Mouse (Mus musculus) left cerebral cortex, postnatal 4 days (tissue): ENCODE measurements at regions not wholly inside any gene's neighbourhood (a gene's known extent, or its start where the extent isn't known, plus 50 kb on each side); places are given as distances from the start of the nearest gene placed in this dataset.

Experiments
- DNase-seq: peaks from one replicate; pipeline ENCODE4 v3.0.0-alpha.2; 2022
- intact Hi-C: fragments of 180-260 bp; cut with DNase I; formaldehyde crosslinking; loops from one replicate; pipeline ENCODE4 v1.15.1; 2025

DNA sequence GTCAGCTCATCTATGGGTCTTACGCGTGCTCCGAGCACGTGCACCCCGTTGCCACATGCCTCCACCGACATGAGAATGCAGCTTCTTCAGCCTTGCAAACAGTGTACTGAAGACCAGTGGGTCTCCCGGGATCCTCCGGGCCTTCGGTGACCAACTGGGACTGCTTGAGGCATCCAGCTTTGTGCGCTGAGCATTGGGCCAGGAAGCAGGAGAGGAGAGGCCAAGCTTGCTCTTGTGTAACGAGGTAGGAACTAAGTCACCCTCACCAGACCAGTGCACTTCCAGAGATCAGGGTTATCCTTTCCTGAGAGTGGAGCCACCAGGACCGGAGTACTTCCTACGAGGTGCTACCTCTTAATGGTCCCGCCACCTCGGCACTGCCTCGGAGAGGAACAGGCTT is 154.6 kb upstream of the Haao start:
- DNase-seq = no peak
- intact Hi-C loops = no loop called here

DNA sequence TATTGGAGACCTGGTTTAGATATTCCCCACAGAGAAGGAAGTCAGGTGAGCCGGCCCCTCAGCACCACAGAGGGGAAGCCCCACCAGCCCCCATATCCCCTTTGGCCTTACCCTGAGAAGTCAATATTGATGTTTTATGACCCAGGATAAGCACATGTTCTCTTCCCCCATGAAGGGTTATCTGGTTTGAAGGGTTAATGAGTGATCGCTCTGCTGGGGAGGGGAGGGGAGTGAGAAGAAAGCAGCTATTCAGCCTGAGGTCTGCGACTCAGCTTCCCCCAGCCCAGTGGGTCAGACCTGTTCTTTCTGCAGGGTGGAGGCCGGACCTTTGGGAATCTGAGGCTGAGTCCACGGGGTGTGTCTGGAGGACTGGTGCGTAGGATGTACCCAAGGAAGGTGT is 152.4 kb upstream of the Haao start:
- DNase-seq = no peak
- intact Hi-C loops = no loop called here

DNA sequence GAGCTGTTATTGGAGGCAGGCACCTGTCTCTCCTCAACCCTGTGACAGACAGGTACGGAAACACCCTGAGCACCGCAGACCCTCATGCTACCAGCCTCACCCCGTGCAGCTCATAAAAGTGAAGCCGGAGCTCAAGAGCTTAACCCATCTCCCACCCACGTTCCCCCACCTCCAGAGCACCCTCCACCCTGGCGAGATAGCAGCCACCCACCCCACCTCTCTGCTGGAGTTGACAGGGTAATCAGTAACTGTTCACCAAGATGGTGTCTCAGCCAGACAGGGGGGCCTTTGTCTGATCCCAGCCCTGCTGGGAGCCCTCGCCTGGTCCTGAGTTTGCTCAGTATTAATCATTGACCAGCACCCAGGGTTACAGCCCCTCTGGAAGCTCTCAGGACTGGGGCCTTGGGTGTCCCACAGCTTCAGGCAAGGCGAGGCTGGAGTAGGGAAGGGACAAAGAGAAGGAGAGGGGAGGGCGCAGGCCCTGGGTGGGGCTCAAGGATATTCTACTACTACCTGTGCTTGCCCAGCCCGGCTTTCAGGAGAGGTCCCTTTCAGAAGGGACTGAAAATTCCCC is 151.3 kb upstream of the Haao start:
- intact Hi-C loops = no loop called here
- no peak for DNase-seq

DNA sequence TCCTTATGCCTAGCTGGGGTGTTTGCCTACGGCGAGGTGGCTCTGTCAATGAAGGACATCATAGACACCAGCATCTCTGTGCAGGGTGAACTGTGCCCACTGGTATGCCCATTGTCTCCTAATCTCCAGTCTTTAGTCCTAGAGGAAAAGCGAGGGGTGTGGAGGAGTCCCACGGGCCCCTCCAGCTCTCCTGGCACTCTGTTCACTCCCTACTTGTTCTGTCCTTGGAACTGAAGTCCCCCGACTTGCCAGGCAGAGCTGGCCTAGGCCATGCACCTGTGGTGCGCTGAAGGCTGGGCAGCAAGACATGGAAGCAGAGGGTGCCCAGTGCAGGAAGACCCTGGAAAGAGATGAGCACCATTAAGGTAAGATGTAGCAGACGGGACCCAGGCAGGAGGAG is 150.6 kb upstream of the Haao start:
- DNase-seq = no peak
- intact Hi-C loops = no loop called here

DNA sequence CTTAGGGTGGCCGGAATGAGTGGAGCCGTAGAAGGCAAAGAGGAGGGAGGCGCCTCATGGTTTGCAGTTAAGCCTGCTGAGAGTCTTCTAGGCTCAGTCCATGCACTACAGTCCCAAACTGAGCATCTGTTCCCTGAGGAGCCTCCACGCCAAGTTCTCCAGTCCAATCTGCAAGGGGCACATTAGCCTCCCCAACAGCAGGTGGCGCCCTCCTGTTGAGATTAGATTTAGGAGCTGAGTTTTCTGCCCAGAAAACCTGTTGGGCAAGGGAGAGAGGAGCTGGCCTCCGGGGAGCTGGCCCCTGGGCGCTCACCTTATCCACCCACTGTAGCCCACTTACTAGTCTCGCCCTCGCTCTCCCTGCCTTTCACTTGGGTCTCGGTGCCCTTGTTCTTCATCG is 150.0 kb upstream of the Haao start:
- intact Hi-C loops = no loop called here
- peak; percentile 62 for DNase-seq

DNA sequence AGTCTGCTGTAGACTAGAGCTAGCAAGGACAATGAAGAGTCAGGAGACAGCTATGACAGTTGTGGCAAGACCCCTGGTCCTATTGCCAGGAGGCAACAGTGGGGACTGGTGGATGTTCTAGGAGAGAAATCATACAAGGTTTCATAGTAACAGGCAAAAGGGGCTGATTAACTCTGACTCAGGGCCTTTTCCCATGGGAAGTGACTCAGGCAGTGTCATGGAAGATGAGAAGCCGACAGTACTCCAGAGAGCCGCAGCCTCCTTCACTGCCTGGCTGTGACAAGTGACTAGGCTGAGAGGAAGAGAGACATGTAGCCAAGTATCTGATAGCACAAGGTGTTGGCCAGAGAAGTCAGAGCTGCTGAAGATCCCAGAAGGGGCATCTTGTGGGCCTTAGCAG is 145.3 kb upstream of the Haao start:
- DNase-seq = no peak
- intact Hi-C loops = no loop called here

DNA sequence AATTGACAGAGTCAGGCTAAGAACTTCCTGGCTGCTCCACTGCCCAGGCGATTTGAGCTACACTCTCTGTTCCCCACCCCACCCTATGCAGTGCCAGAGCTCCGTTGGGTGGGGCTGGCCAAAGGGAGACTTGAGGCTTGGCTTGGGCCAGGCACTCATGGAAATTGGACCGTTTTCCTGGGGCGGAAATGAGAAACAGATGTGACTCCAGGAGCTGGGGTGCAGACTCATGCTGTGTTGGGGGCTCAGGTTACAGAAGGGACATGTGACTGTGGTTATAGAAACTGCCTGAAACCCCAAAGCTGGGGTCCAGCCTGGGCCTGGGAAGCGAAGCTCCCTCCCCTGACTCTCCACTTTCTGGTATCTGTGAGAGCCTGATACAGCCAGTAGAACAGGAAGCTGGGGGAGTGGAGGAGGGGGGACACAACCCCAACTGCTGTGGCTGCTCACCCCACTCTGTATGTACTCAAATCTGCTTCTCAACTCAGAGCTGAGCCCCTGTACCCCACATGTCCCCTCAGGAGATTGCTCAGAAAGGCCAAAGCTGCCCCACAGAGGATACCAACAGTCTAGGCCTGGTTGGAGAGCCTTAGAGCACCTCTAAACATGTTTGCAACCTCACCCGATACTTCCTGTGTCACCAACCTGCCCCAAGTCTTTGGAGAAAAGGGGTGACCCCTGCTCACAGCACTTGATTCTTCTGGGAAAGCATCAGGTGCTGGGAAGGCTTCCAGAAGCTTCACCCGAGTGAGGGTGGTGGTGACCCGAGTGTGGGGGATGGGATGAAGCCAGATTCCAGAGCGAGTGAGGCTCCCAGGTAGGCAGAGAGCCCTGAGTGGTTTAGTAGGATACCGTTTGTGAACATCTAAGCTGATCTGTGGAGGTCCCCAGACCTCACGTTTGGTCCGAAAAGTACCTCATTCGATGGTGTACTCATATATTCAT is 142.9 kb upstream of the Haao start:
- DNase-seq = no peak

DNA sequence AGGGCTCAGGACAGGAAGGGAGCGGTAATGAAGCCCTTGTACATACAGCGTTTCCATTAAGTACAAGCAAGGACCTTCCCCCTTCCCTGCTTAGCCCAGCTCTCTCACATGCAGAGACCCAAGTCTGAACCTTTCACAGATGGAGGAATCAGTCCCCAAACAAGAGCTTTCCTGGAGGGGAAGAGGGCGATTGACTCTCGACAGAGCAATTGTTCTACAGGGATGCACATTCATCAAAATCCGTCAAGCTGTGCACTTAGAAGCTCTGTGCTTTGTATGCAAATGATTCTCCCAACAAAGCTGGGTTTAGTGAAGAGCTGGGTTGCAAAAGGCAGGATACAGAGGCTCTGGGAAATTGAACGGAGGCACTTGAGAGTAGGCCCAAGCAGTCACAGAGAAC is 141.1 kb upstream of the Haao start:
- intact Hi-C loops = no loop called here
- no peak for DNase-seq

More for the DNA sequence above, 142.9 kb upstream of the Haao start:
- intact Hi-C loops = no loop called here

DNA sequence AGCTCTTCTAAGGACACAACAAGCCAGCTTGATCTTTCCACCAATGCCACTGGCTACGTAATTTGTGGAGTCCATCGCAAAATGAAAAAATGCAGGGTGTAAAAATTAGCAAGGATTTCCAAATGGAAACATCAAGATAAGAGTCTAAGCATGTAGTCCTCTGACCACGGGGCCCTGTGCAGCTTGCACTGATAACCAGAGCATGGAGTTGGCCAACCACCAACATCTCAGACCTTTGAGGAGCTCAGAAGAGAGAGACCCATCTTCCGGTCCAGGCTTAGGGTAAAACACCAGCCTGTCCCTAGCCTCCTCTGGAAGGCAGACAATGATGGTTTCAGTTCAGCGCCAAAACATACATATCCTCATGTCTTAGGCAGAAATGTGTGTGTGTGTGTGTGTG is 140.4 kb upstream of the Haao start:
- no peak for DNase-seq
- intact Hi-C loops = no loop called here

DNA sequence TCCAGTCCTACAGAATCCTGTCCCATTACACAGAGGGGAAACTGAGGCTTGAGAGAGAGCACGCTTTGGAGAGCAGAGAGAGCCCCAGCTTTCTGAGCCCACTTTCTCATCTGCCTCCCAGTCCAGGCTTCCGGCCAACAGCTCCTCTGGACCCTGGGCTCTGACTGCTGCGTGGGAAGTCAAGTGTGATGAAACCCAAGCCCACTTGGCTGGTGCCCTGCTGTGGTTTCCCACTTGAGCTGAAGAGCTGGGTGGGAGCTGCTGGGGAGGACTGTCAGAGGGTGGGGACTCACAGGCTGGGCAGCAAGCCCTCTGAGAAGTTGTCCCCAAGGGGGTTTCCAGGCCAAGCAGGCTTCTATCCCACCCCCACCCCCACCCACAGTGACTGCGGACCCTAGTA is 139.9 kb upstream of the Haao start:
- intact Hi-C loops = no loop called here
- no peak for DNase-seq

DNA sequence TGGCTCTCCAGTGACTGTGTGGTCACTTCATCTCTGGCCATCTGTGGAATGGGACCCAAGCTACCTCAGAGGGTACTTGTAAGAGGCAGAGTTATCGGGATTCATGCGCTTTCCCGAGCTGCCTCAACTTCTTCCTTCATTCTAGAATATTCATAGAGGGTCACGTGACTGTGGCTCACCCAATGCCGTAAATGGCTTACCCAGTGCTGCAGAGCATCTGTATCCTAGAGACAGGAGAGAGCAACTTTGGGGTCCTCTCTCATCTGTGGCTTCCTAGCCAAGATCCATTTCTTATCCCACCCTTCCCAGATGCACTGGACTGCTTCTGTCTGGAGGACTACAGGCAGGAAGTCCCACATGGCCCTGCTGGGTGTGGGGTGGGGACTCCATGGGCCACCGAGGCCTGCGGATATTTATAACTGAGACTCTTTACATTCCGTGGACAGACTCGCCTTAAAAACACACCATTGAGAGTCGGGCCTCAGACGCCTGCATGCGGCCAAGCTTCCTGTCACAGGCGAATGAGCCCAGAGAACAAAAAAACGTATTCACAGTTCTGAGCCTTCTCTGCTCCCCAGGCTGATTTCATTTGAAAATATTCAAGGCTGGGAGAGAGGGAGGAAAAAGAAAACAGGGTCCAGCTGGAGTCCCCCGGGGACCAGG is 138.3 kb upstream of the Haao start:
- intact Hi-C loops = no loop called here
- DNase-seq = peak; percentile 19

DNA sequence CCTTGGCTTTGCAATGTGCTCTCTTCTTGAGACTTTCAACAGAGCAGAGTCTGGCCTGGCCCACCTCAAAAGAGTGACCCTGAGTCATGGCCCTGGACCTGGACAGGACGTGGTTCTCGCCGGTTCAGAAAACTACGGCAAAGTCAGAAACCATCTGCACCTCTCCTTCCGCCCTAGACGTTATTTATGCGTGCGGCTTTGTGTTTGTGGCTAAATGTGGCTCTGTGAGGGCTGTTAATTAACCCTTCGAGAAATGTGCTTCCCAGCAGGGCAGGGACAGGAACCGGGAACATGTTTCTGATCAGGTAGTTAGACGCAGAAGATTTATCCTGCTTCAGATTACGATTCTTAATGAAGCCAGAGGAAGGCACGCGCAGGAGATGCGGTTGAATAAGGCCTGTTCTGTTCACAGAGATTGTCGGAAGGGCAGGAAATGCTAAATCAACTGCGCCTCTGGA is 137.6 kb upstream of the Haao start:
- intact Hi-C loops = no loop called here
- DNase-seq = no peak

DNA sequence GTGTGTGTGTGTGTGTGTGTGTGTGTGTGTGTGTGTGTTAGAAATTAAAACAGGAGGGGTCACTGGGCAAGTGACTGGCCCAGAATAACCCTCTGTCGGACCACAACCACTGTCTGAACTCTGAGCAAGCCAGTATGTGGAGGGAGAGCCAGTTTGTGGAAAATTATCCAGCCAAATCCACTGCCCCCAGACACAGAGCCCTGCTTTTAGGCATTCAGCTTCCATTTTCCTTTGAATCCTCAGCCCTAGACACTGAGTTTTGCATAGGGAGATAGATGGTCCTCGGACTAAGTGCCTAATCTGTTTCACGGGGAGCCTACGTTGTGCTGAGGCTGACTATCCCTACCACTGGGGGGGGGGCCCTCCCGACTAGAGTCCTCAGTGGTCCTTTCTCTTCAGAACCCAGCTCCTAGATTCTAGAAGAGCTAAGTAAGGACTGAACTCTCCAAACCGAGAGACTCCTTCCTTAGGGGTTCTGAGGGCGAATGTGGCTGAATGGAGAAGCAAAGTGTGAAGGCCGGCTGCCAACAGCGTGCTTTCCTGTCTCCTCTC is 136.2 kb upstream of the Haao start:
- intact Hi-C loops = no loop called here
- no peak for DNase-seq

DNA sequence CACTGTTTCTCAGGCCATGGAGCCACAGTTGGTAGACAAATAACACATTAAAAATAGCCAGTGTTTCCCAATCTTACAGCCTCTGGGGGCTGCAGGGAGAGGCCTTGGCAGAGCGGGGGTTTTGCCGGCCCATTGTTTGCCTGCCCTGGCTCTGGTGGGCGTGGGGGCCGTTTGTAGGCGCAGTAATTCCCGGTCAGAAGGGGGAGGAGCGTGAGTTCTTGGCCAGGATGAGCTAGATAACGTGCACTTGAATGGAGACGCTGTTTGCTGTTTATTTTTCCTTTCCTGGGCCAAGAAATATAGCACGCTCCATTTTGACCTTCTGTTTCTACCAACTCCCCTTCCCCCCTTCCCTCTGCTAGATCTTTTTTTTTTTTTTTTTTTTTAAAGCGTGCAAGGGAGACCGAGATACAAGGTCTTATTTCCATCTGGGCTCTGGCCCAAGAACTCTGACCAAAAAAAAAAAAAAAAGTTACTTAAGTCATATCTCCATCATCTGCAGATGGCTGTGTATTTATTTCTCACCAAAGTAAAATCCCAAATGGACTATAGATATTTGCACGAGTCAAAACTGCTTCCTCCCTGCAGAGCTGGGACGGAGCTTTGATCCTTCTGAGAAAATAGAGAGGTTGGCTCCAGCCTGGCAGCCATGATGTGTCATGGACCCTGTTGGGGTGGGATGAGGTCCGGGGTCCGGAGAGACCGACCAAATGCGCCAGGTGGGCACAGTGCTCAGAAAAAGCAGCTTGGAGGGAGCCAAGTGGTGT is 135.5 kb upstream of the Haao start:
- peak; percentile 79 for DNase-seq
- intact Hi-C loops = no loop called here

DNA sequence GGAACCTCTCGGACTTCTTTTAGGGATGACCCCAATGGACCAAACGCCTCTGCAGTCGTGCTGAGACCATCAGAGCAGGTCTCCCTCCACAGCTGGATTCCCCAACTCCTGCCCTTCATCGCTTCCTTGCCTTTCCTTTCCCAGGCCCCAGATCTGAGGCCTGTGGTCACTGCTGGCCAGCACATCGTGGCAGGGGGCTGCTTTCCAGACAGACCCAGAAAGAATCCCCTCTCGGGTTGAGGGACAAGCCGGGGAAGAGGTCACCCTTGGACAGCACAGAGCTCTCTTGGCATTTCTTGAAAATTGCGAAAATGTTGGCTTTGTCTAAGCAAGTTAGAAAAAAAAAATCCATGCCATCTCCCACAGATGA is 134.9 kb upstream of the Haao start:
- intact Hi-C loops = no loop called here
- DNase-seq = peak; percentile 24

DNA sequence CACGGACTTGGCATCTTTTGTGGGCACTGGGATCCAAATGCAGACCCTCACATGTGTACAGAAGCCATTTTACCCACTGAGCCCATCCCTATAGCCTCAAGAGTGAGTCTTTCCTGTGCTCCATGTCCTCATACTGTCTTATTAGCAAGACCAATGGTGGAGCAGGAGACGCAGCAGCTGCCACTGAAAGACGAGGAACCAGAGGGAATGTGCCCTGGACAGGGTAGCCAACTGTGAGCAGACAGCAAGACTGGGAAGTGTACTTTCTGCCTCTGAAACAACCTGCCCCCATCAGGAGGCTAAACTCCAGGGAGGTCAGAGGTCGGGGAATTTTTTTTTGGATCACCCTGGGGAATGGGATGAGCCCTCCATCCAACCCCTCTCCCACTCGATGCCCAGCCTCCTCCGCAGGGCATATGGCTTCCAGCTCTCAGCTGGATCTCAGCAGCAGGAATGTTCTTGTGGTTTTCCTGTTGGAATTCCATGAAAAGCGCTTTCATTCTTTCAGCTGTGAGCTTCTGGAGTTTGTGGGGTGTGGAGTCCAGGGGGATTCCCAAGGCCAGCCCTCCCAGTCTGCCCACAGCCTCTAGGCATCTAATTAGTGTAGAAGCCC is 131.2 kb upstream of the Haao start:
- intact Hi-C loops = loop anchor here (10.0 kb wide), 1 partner anchor 406 kb away; no protein-coding TSS in a partner anchor
- no peak for DNase-seq

DNA sequence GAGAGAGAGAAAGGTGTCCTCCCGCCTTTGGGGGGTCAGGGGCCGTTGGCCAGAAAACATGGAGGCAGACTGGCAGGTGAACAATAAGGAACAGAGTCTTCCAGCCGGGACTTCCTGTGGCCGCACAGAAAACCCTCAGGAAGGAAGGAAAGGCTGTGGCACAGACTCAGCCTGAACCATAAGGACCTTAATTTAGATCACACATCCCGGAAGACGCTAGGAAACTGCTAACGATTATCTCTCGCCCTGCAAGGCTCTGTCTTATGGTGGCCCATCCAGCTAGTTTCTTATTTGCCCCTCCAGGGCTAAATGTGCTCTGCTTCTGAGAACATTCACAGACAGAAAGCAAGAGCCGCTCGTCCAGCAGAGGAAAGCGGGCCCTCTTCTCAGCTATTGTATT is 130.0 kb upstream of the Haao start:
- no peak for DNase-seq
- intact Hi-C loops = loop anchor here (10.0 kb wide), 1 partner anchor 407 kb away; no protein-coding TSS in a partner anchor

DNA sequence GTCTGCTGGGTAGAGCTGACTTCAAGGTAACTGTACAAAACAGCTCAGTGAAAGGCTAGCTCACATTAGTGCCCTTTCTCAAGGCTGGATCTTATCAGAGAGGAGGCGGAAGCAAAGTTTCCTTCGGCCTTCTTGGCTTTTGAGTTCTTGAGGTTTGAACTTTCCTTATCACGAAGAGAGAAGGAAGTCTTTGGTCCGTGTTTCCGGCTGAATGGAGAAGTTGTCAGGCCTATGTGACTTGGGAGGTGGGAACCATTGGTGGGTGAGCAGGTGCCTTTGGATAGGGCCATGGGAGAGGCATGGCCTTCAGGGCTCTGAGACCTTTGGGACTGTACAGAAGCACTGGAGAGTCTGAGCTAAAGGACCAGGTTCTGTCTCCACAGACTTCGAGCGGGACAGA is 128.1 kb upstream of the Haao start:
- no peak for DNase-seq
- intact Hi-C loops = loop anchor here (10.0 kb wide), 1 partner anchor 409 kb away; no protein-coding TSS in a partner anchor

DNA sequence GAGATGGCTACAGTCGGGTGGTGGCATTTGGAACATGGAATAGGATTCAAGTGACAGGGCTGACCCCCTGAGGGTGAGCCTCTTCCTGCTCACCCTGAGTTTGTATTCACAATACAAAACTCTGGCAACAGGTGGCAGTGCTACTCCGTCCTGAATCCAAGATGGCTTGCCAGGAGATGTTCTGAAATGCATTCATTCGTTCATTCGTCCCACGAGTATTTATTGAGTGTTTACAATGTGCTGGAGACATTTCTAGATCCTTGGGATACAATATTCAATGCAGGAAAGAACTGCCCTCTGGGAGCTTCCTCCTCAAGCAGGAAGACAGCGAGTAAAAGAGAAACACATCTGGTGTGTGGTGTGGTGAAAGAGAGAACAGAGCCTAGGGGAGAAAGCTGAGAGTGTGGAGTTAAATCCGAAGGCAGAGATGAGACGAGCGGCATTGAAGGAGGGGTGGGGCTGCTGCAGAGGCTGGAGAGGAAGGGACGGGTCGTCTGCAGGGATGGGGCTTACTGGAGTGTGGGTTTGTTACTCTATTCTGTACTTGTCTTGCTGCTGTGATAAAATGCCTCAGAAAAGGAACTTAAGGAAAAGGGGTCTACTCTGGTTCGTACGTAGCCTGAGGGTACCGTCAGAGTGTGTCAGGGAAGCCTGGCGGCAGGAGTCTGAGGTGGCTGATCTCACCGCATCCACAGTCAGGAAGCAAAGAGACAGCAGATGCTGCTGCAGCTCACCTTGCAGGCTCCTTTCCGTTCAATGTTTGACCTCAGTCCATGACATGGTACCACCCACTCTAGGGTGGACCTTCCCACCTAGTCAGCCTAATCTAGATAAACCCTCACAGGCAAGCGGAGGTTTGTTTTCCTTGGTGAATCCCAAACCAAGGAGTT is 125.9 kb upstream of the Haao start:
- peak; percentile 49 for DNase-seq
- intact Hi-C loops = loop anchor here (10.0 kb wide), 1 partner anchor 411 kb away; no protein-coding TSS in a partner anchor
